Mouse (Mus musculus) cerebellum, adult (tissue): ENCODE data around the gene Hnrnpd.
A peak's percentile ranks its signal among the peaks of the same experiment; 100 is the strongest.

Source experiments
- ATAC-seq: cut with Nextera tagmentation; 2 replicates; pipeline ENCODE4 v1.9.2; 2017; ENCODE audit warnings: mild to moderate bottlenecking, moderate library complexity, mixed read lengths; ENCODE audit not compliant: insufficient number of reproducible peaks, low FRiP score, low TSS enrichment

The Hnrnpd gene

GRCm38 (mm10) chr5:99978699-99979442 is at the start of gene Hnrnpd, which contains the start of gene 4930524J08Rik:
Gene Hnrnpd (minus strand): TSS chr5:99978938.
Gene 4930524J08Rik (plus strand): TSS chr5:99979061.
- peak; percentile 90 for ATAC-seq

- ATAC-seq = no peak
These were observed 46.1 kb upstream of the Hnrnpd start for GRCm38 (mm10) chr5:100024868-100025267.

GRCm38 (mm10) chr5:100024403-100024802 is 45.7 kb upstream of the Hnrnpd start:
- peak; percentile 52; the same call in 1 of the 2 replicates for ATAC-seq

- ATAC-seq = no peak
These were observed 41.4 kb upstream of the Hnrnpd start for GRCm38 (mm10) chr5:100020089-100020488.

- no peak for ATAC-seq
These were observed 33.9 kb upstream of the Hnrnpd start for GRCm38 (mm10) chr5:100012599-100012998.

GRCm38 (mm10) chr5:100008485-100008884 is 29.7 kb upstream of the Hnrnpd start:
- ATAC-seq = no peak

- ATAC-seq = no peak
These were observed 28.3 kb upstream of the Hnrnpd start for GRCm38 (mm10) chr5:100007040-100007375.

- no peak for ATAC-seq
These were observed 27.7 kb upstream of the Hnrnpd start for GRCm38 (mm10) chr5:100006324-100007039.

- no peak for ATAC-seq
These were observed 27.2 kb upstream of the Hnrnpd start for GRCm38 (mm10) chr5:100005896-100006295.

- no peak for ATAC-seq
These were observed 26.7 kb upstream of the Hnrnpd start for GRCm38 (mm10) chr5:100005431-100005830.

GRCm38 (mm10) chr5:100003895-100004294 is 25.2 kb upstream of the Hnrnpd start:
- ATAC-seq = no peak

- ATAC-seq = no peak
These were observed 21.8 kb upstream of the Hnrnpd start for GRCm38 (mm10) chr5:100000500-100000899.

- no peak for ATAC-seq
These were observed 21.3 kb upstream of the Hnrnpd start for GRCm38 (mm10) chr5:100000048-100000447.

GRCm38 (mm10) chr5:99994680-99995079 is 15.9 kb upstream of the Hnrnpd start:
- ATAC-seq = no peak

GRCm38 (mm10) chr5:99994166-99994565 is 15.4 kb upstream of the Hnrnpd start:
- no peak for ATAC-seq

GRCm38 (mm10) chr5:99983452-99984061 is 4.8 kb upstream of the Hnrnpd start:
- no peak for ATAC-seq

- peak; percentile 45; the same call in 1 of the 2 replicates for ATAC-seq
These were observed 1.0 kb downstream of the Hnrnpd start for GRCm38 (mm10) chr5:99977516-99978301.

GRCm38 (mm10) chr5:99976334-99976955 is 2.3 kb downstream of the Hnrnpd start:
- ATAC-seq = no peak

GRCm38 (mm10) chr5:99975776-99976175 is 3.0 kb downstream of the Hnrnpd start:
- ATAC-seq = no peak

GRCm38 (mm10) chr5:99975061-99975460 is 3.7 kb downstream of the Hnrnpd start:
- ATAC-seq = no peak
